Mouse (Mus musculus) frontal cortex, postnatal 36 days (tissue): ENCODE results near the gene Gabpa.

Source experiments
- DNase-seq, 2 experiments: peaks; one replicate each; pipeline ENCODE4 v3.0.0; 2022; ENCODE audit warnings: low spot score in 2 of 2

Gene Gabpa

GRCm38 (mm10) chr16:84853492-84853891 is 18.8 kb downstream of the Gabpa start:
- no peak for DNase-seq

- DNase-seq = no peak
Measured at GRCm38 (mm10) chr16:84864656-84865055, 29.9 kb downstream of the Gabpa start.

GRCm38 (mm10) chr16:84873805-84874204 is 39.1 kb downstream of the Gabpa start:
- no peak for DNase-seq

GRCm38 (mm10) chr16:84875012-84875717 is 40.4 kb downstream of the Gabpa start:
- peak; percentile 50 to 66 for DNase-seq

GRCm38 (mm10) chr16:84875718-84876035 is 41.0 kb downstream of the Gabpa start:
- DNase-seq = peak; percentile 22 to 61

- DNase-seq = peak in 1 of 2 experiments; percentile 8
Measured at GRCm38 (mm10) chr16:84876082-84876481, 41.4 kb downstream of the Gabpa start.

GRCm38 (mm10) chr16:84879146-84879545 is 44.4 kb downstream of the Gabpa start:
- peak; percentile 64 to 79 for DNase-seq

GRCm38 (mm10) chr16:84881168-84881567 is 46.4 kb downstream of the Gabpa start:
- no peak for DNase-seq

- DNase-seq = no peak
Measured at GRCm38 (mm10) chr16:84881754-84882321, 47.1 kb downstream of the Gabpa start.

GRCm38 (mm10) chr16:84884572-84884971 is 49.8 kb downstream of the Gabpa start:
- no peak for DNase-seq

GRCm38 (mm10) chr16:84902995-84903394 is 68.3 kb downstream of the Gabpa start:
- DNase-seq = no peak

- DNase-seq = no peak
Measured at GRCm38 (mm10) chr16:84911477-84912165, 76.9 kb downstream of the Gabpa start.
